Mouse (Mus musculus): ENCODE results near the gene Olfr527.

Olfr527 gene

GRCm38 (mm10) chr7:140333717-140334116, at the start of gene Olfr527:
Olfr527 (plus strand) TSS chr7:140334017.
- no peak for DNase-seq (ENCODE audit: low read depth)

DNA sequence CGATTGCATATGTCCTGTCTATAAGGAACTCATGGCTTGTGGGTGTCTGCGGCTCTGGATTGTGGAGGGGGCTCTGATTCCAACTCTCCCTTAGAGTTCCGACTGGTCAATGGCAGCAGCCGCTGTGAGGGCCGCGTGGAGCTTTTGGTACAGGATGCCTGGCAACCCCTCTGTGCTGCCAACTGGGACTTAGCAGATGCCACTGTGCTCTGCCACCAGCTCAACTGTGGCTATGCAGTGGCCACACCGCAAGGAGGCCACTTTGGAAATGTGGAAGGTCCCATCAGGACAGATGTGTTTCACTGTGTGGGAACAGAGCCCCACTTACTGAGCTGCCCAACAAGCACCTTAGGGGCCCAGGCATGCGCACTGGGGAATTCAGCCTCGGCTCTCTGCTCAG, 38.1 kb upstream of the Olfr527 start:
- no peak for DNase-seq (ENCODE audit: low read depth)

GRCm38 (mm10) chr7:140296876-140297275, 36.9 kb upstream of the Olfr527 start:
- no peak for DNase-seq (ENCODE audit: low read depth)

GRCm38 (mm10) chr7:140299416-140299815, 34.4 kb upstream of the Olfr527 start:
- no peak for DNase-seq (ENCODE audit: low read depth)

GRCm38 (mm10) chr7:140319861-140320385, 13.9 kb upstream of the Olfr527 start:
- no peak for DNase-seq (ENCODE audit: low read depth)

- no peak for DNase-seq (ENCODE audit: low read depth)
Measured at GRCm38 (mm10) chr7:140320558-140320957, 13.3 kb upstream of the Olfr527 start, which contains the start of gene Olfr525. Olfr525 (plus strand) TSS chr7:140320858.

DNA sequence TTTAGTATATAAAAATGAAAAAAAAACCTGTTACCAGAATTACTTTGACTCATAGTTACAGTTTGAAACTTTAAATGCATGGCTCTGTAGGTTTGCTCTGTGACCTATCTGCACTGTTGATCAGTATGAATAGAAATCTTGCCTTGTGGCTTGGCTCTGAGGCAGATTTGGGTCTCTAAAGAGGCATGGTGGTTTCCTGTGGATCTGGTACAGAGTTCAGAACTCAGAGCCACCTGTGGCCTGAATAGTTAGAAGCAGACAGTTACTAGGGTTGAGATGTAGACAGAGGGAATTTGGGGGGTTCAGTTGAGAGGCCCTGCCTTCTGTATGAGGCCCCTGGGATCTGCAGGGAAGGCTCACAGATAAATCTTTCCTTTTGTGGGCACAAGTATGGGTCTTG, 12.7 kb upstream of the Olfr527 start:
- DNase-seq (ENCODE audit: low read depth) = no peak

DNA sequence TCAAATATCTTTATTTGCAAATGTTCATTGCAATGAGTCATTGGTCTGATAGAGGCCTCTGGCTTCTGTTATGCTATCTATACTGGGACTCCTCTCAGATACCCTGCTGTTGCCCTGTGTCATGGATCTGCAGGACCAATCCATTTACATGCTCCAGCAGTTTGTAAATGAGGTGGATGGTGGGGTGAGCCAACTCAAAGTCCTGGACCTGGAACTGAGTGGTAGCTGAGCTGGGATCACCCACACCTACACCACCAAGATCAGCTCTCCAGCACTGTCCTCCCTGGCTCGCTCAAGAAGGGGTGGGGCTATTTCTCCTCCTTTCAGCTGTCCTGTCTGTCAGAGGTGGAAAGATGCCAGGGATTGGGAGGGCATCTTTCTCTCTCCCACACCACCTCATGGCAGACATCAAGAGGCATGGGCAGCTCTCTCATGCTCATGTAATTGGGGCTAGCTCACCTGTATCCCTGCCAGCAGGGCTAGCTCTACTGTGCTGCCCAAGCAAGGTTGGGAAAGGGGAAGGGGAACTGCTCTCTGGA, 4.0 kb upstream of the Olfr527 start:
- DNase-seq (ENCODE audit: low read depth) = no peak

DNA sequence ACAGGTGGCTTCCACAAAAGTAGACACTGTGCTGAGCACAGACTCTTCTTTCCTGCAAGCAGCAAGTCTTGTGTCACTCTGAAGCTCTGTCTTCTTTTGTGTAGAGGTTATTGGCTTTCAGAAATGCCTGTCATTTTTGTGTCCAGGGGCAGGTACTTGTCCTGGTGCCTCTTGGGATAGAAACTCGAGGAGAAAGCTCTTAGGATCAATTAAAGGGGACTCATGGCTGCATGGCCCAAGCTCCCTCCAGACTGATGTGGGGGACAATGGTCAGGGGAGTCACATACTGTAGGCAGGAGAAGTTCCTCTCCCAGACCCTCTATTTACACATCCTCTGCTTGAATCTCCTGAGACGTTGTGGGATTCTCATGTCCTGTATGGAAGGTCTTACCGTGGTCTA, 27.8 kb downstream of the Olfr527 start, which contains the start of gene Olfr60:
Gene Olfr60, minus strand, starts transcription at position 101 of the 400 bp plus-strand sequence.
- no peak for DNase-seq (ENCODE audit: low read depth)

GRCm38 (mm10) chr7:140374300-140374699, 40.5 kb downstream of the Olfr527 start:
- DNase-seq (ENCODE audit: low read depth) = no peak

- no peak for DNase-seq (ENCODE audit: low read depth)
Measured at GRCm38 (mm10) chr7:140376231-140376630, 42.4 kb downstream of the Olfr527 start, which contains the start of gene Olfr530. Olfr530 (minus strand) TSS chr7:140376331.

DNA sequence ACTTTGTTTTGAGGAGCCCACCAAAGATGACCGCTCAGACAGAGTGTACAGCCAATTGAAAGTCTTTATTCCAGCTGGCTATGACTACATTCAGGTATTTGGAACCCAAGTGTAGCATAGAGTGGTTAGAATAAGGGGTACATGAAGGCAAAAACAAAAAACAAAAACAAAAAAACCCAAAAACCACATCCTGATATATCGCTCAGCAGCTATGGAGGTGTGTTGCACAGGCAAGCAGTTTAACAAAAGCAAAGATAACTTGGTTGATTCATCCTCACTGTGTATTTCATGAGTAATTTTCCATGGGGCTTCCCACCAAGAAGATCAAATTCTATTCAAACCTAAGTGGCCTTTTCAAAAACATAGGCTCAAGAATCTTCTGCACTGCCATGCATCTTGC, 43.1 kb downstream of the Olfr527 start:
- no peak for DNase-seq (ENCODE audit: low read depth)
